Mouse (Mus musculus): Measurements from ENCODE around the gene Speg. TPM values are rescaled to one million over a fixed set of nuclear protein-coding genes. Genes with fewer than 3 reads are reported as not detected.

Speg gene
- polyA plus RNA-seq, 1 experiment from 2014 or later = 16.7 TPM

DNA sequence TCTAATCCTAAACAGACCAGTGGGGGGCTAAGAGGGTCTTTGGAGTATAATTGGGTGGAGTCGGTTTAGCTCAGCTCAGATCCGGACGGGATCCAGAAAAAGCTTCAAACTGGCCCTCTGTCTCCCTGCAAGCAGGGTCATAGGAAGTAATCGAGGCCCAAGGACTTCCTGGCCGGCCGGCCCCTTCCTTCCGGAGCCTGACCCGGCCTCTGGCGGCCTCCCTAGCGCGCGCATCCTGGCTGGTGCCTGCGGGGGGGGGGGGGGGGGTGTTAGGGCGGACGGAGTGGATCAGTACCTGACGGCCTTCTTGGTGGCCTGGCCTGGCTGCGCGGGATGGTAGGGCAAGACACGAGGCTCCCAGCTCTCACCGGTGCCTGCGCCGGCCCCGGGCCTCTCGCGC lies 103.4 kb downstream of the Speg start:
- Histone ChIP-seq H3K27ac (replicated peaks; ENCODE audit: low read depth, low read length) (peak overlapping the region; percentile 56; the same call in 1 of the 2 replicates), H3K27me3 (ENCODE audit: control insufficient read depth, insufficient read depth, low read length) (peaks cover 11% of the 10 kb centered on the region; the same call in 1 of the 2 replicates), H3K4me2 (ENCODE audit: low read depth, low read length) (peak overlapping the region; percentile 91), H3K9ac (replicated peaks; ENCODE audit: low read length) (peak overlapping the region; percentile 70), H3K9me3 (replicated peaks; ENCODE audit: control insufficient read depth, low read length) (no peaks in the 10 kb centered on the region), H3K4me3 (ENCODE audit: low read depth, low read length) (peak overlapping the region; percentile 76), H3K4me1 (ENCODE audit: control insufficient read depth, insufficient read depth, low read length) (peaks cover 5% of the 10 kb centered on the region; the same call in 1 of the 2 replicates), H3K36me3 (replicated peaks; ENCODE audit: control insufficient read depth, insufficient read depth, low read depth, low read length) (peaks cover 14% of the 10 kb centered on the region)
- ATAC-seq (replicated peaks; ENCODE audit: insufficient number of reproducible peaks, low FRiP score, low TSS enrichment, low read depth) = no peak; the same call in 1 of the 2 replicates
- under 1% methylated on average over 19 of the region's 25 CpGs for WGBS
- DNase-seq (ENCODE audit: low spot score) = peak; percentile 53

DNA sequence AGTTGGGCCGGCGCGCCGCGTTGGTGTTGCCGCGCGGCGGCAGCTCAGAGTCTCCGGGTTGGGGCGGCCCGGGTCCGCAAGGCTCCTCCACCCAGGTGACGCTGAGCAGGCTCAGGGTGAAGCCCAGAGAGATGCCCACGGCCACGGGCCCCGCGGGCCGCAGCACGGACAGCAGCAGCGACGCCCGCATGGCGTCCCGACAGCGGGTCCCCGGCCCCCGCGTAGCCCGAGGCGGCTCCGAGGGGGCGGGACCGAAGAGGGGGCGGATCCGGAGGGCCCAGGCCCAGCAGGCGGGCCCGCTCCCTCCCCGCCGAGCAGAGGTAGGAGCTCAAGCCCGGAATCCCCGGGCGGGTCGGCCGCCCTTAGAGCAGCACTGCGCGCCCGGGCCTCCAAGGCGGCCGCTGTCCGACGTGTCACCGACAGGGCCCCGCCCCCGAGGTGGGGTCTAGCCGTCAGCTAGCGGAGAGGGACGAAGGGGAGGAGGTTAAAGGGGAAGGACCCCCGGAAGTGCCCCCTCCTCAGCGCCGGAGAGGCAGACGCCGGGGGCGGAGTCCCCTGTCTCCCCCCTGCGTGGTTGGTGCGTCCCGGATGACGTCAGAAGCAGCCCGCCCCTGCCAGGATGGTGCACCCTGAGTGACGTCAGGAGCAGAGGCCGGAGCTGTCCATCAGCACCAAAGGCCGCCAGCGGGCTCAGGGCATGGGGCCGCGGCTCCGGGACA lies 104.0 kb downstream of the Speg start, which contains the start of the genes Chpf and Tmem198:
Gene Chpf, minus strand, starts transcription at position 392 of the 719 bp plus-strand sequence.
Gene Tmem198, plus strand, starts transcription at position 617 of the 719 bp plus-strand sequence.
- peaks cover 11% of the 10 kb centered on the region; the same call in 1 of the 2 replicates for H3K27me3 ChIP-seq (ENCODE audit: control insufficient read depth, insufficient read depth, low read length)

DNA sequence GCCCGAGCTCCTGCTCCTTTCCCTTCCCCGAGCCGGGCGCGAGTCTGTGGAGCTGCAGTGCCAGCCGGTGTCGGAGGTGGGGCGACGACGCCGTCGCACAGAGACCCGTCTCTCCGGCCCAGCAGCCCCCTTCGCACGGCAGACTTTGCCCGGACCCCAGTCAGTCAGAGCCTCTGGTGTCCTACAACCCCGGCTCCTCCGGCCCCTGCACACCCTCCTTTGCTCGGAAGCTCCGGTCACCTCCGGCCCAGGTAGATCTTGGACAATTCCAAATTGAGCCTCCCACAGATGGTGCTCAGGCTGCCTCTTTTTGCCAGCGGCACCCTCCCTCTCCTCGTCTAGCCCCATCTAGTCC lies 104.5 kb downstream of the Speg start:
- Histone ChIP-seq H3K36me3 (replicated peaks; ENCODE audit: control insufficient read depth, insufficient read depth, low read depth, low read length) (peaks cover 14% of the 10 kb centered on the region), H3K4me3 (ENCODE audit: low read depth, low read length) (peak overlapping the region; percentile 76), H3K9me3 (replicated peaks; ENCODE audit: control insufficient read depth, low read length) (no peaks in the 10 kb centered on the region), H3K4me2 (ENCODE audit: low read depth, low read length) (peak overlapping the region; percentile 71), H3K4me1 (ENCODE audit: control insufficient read depth, insufficient read depth, low read length) (peaks cover 5% of the 10 kb centered on the region; the same call in 1 of the 2 replicates), H3K9ac (replicated peaks; ENCODE audit: low read length) (peak overlapping the region; percentile 32; the same call in 1 of the 2 replicates), H3K27me3 (ENCODE audit: control insufficient read depth, insufficient read depth, low read length) (peaks cover 11% of the 10 kb centered on the region; the same call in 1 of the 2 replicates), H3K27ac (replicated peaks; ENCODE audit: low read depth, low read length) (no peak overlapping the region)
- under 1% methylated on average over 24 of the region's 24 CpGs for WGBS
- ATAC-seq (replicated peaks; ENCODE audit: insufficient number of reproducible peaks, low FRiP score, low TSS enrichment, low read depth) (peak; percentile 42; the same call in 1 of the 2 replicates), DNase-seq (ENCODE audit: low spot score) (no peak)

More for the DNA sequence above, 104.0 kb downstream of the Speg start, which contains the start of the genes Chpf and Tmem198:
- peak within 1 kb of the TSS; percentile 70 for H3K9ac ChIP-seq (replicated peaks; ENCODE audit: low read length)
- H3K4me2 ChIP-seq (ENCODE audit: low read depth, low read length) = peak within 1 kb of the TSS; percentile 91
- H3K9me3 ChIP-seq (replicated peaks; ENCODE audit: control insufficient read depth, low read length) = no peaks in the 10 kb centered on the region
- ATAC-seq (replicated peaks; ENCODE audit: insufficient number of reproducible peaks, low FRiP score, low TSS enrichment, low read depth) (peak; percentile 87), DNase-seq (ENCODE audit: low spot score) (peak; percentile 99)
- H3K36me3 ChIP-seq (replicated peaks; ENCODE audit: control insufficient read depth, insufficient read depth, low read depth, low read length) = peaks cover 14% of the 10 kb centered on the region
- peak within 1 kb of the TSS; percentile 76 for H3K4me3 ChIP-seq (ENCODE audit: low read depth, low read length)
- WGBS = under 1% methylated on average over 74 of the region's 76 CpGs
- peak within 1 kb of the TSS; percentile 56 for H3K27ac ChIP-seq (replicated peaks; ENCODE audit: low read depth, low read length)
- peaks cover 5% of the 10 kb centered on the region; the same call in 1 of the 2 replicates for H3K4me1 ChIP-seq (ENCODE audit: control insufficient read depth, insufficient read depth, low read length)

DNA sequence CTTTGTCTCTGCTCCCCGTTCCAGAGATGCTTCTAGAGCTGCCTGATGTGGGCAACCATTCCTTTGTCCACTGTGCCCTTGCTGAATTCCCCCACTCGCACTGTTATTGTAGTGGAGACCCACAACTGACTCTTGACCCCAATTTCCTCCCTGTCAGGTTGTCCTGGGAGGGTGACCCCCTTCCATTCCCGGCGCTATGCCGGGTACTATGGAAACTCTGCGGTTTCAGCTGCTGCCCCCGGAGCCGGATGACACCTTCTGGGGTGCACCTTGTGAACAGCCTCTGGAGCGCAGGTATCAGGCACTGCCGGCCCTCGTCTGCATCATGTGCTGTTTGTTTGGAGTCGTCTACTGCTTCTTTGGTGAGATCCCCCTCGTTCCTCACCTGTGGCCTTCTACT lies 104.9 kb downstream of the Speg start:
- Histone ChIP-seq H3K4me3 (ENCODE audit: low read depth, low read length) (peak overlapping the region; percentile 76), H3K4me1 (ENCODE audit: control insufficient read depth, insufficient read depth, low read length) (peaks cover 5% of the 10 kb centered on the region; the same call in 1 of the 2 replicates), H3K36me3 (replicated peaks; ENCODE audit: control insufficient read depth, insufficient read depth, low read depth, low read length) (peaks cover 12% of the 10 kb centered on the region), H3K27ac (replicated peaks; ENCODE audit: low read depth, low read length) (no peak overlapping the region), H3K9me3 (replicated peaks; ENCODE audit: control insufficient read depth, low read length) (no peaks in the 10 kb centered on the region), H3K9ac (replicated peaks; ENCODE audit: low read length) (no peak overlapping the region), H3K27me3 (ENCODE audit: control insufficient read depth, insufficient read depth, low read length) (peaks cover 12% of the 10 kb centered on the region; the same call in 1 of the 2 replicates), H3K4me2 (ENCODE audit: low read depth, low read length) (peak overlapping the region; percentile 71)
- 14% methylated on average over 13 of the region's 13 CpGs for WGBS
- ATAC-seq (replicated peaks; ENCODE audit: insufficient number of reproducible peaks, low FRiP score, low TSS enrichment, low read depth) (no peak), DNase-seq (ENCODE audit: low spot score) (no peak)

DNA sequence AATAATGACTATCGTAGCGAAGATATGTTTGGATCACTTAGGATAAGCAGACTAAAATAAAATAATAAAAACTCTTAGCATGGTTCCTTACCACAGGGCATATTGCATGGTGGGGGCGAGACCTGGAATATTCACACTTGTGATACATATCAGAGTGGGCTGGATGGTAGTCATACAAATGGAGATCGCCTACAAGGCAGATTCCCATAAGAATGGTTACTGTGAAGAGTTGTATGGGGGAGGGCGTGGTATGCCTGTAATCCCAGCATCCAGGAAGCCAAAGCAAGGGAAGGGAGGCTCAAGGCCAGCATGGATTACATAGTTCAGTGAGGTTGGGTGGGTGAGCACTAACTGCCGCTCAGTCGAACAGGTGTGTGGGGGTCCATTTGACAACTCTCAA lies 105.6 kb downstream of the Speg start:
- ATAC-seq (replicated peaks; ENCODE audit: insufficient number of reproducible peaks, low FRiP score, low TSS enrichment, low read depth) (no peak), DNase-seq (ENCODE audit: low spot score) (no peak)
- WGBS = 83% methylated on average over 7 of the region's 7 CpGs
- no peak overlapping the region for H3K4me2 ChIP-seq (ENCODE audit: low read depth, low read length)
- peaks cover 5% of the 10 kb centered on the region; the same call in 1 of the 2 replicates for H3K4me1 ChIP-seq (ENCODE audit: control insufficient read depth, insufficient read depth, low read length)
- no peaks in the 10 kb centered on the region for H3K9me3 ChIP-seq (replicated peaks; ENCODE audit: control insufficient read depth, low read length)
- H3K4me3 ChIP-seq (ENCODE audit: low read depth, low read length) = no peak overlapping the region
- no peak overlapping the region for H3K27ac ChIP-seq (replicated peaks; ENCODE audit: low read depth, low read length)
- peaks cover 5% of the 10 kb centered on the region; the same call in 1 of the 2 replicates for H3K36me3 ChIP-seq (replicated peaks; ENCODE audit: control insufficient read depth, insufficient read depth, low read depth, low read length)
- no peak overlapping the region for H3K9ac ChIP-seq (replicated peaks; ENCODE audit: low read length)
- H3K27me3 ChIP-seq (ENCODE audit: control insufficient read depth, insufficient read depth, low read length) = peaks cover 19% of the 10 kb centered on the region

Other genes starting within 250 kb of the Speg start
- 0.10 and 0.18 TPM in 2 replicates for gene Slc23a3, start 241.4 kb upstream of the Speg start, polyA plus RNA-seq (2014; fragmentation: Nextera tagmentation; extraction: Ambion mirVana)
- 33.8 and 37.2 TPM in 2 replicates for gene Cnppd1, start 232.6 kb upstream of the Speg start, polyA plus RNA-seq (2014; fragmentation: Nextera tagmentation; extraction: Ambion mirVana)
- 27.7 and 38.0 TPM in 2 replicates for gene Retreg2, start 232.5 kb upstream of the Speg start, polyA plus RNA-seq (2014; fragmentation: Nextera tagmentation; extraction: Ambion mirVana)
- gene Zfand2b, start 206.7 kb upstream of the Speg start, polyA plus RNA-seq (2014; fragmentation: Nextera tagmentation; extraction: Ambion mirVana) = 33.9 and 36.0 TPM in 2 replicates
- gene Abcb6, start 194.9 kb upstream of the Speg start, polyA plus RNA-seq (2014; fragmentation: Nextera tagmentation; extraction: Ambion mirVana) = 24.4 and 24.9 TPM in 2 replicates
- gene Ankzf1, start 183.1 kb upstream of the Speg start, polyA plus RNA-seq (2014; fragmentation: Nextera tagmentation; extraction: Ambion mirVana) = 16.8 TPM in 2 replicates
- 12.9 and 17.1 TPM in 2 replicates for gene Atg9a, start 183.1 kb upstream of the Speg start, polyA plus RNA-seq (2014; fragmentation: Nextera tagmentation; extraction: Ambion mirVana)
- 14.1 and 15.0 TPM in 2 replicates for gene Glb1l, start 164.5 kb upstream of the Speg start, polyA plus RNA-seq (2014; fragmentation: Nextera tagmentation; extraction: Ambion mirVana)
- gene Stk16, start 164.5 kb upstream of the Speg start, polyA plus RNA-seq (2014; fragmentation: Nextera tagmentation; extraction: Ambion mirVana) = 117 and 123 TPM in 2 replicates
- gene Tuba4a, start 155.4 kb upstream of the Speg start, polyA plus RNA-seq (2014; fragmentation: Nextera tagmentation; extraction: Ambion mirVana) = 17.3 and 18.9 TPM in 2 replicates
- not detected in 2 replicates for gene A630095N17Rik, start 143.2 kb upstream of the Speg start, polyA plus RNA-seq (2014; fragmentation: Nextera tagmentation; extraction: Ambion mirVana)
- gene Dnajb2, start 138.9 kb upstream of the Speg start, polyA plus RNA-seq (2014; fragmentation: Nextera tagmentation; extraction: Ambion mirVana) = 13.8 and 17.2 TPM in 2 replicates
- gene Ptprn, start 110.8 kb upstream of the Speg start, polyA plus RNA-seq (2014; fragmentation: Nextera tagmentation; extraction: Ambion mirVana) = 1.4 and 1.5 TPM in 2 replicates
- 4.9 and 5.8 TPM in 2 replicates for gene Resp18, start 96.9 kb upstream of the Speg start, polyA plus RNA-seq (2014; fragmentation: Nextera tagmentation; extraction: Ambion mirVana)
- 123 and 146 TPM in 2 replicates for gene Dnpep, start 57.3 kb upstream of the Speg start, polyA plus RNA-seq (2014; fragmentation: Nextera tagmentation; extraction: Ambion mirVana)
- 6.9 and 9.9 TPM in 2 replicates for gene Des, start 15.0 kb upstream of the Speg start, polyA plus RNA-seq (2014; fragmentation: Nextera tagmentation; extraction: Ambion mirVana)
- 36.9 and 38.4 TPM in 2 replicates for gene Gmppa, start 60.6 kb downstream of the Speg start, polyA plus RNA-seq (2014; fragmentation: Nextera tagmentation; extraction: Ambion mirVana)
- 0.29 and 1.1 TPM in 2 replicates for gene Asic4, start 75.1 kb downstream of the Speg start, polyA plus RNA-seq (2014; fragmentation: Nextera tagmentation; extraction: Ambion mirVana)
- gene Chpf, start 104.0 kb downstream of the Speg start, polyA plus RNA-seq (2014; fragmentation: Nextera tagmentation; extraction: Ambion mirVana) = 14.6 and 15.3 TPM in 2 replicates
- gene Tmem198, start 104.2 kb downstream of the Speg start, polyA plus RNA-seq (2014; fragmentation: Nextera tagmentation; extraction: Ambion mirVana) = 0.98 and 1.6 TPM in 2 replicates
- gene Obsl1, start 131.2 kb downstream of the Speg start, polyA plus RNA-seq (2014; fragmentation: Nextera tagmentation; extraction: Ambion mirVana) = 52.4 and 54.2 TPM in 2 replicates
- 1.5 and 1.9 TPM in 2 replicates for gene Inha, start 131.8 kb downstream of the Speg start, polyA plus RNA-seq (2014; fragmentation: Nextera tagmentation; extraction: Ambion mirVana)
- gene Stk11ip, start 146.2 kb downstream of the Speg start, polyA plus RNA-seq (2014; fragmentation: Nextera tagmentation; extraction: Ambion mirVana) = 11.4 and 14.2 TPM in 2 replicates
- gene Slc4a3, start 171.0 kb downstream of the Speg start, polyA plus RNA-seq (2014; fragmentation: Nextera tagmentation; extraction: Ambion mirVana) = 7.5 and 7.6 TPM in 2 replicates

All from embryonic facial prominence, embryonic 11.5 days (tissue).